22 mouse cellular contexts compared by ENCODE assay signal in the genomic region with DNA sequence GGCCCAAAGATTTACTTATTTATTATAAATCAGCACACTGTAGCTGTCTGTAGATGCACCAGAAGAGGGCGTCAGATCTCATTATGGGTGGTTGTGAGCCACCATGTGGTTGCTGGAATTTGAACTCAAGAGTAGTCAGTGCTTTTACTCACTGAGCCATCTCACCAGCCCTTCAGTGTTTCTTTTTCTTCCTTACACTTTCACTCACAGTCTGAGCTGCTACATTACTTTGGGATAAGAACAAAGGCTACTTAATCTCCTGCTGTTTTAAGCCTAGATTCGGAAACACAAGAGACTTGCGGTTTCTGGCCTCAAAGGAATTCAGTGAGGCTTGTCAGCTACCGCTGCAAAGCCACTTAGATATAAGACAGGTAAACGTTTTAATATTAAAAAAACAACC. TPM values are rescaled to one million over a fixed set of nuclear protein-coding genes. Genes with fewer than 3 reads are reported as not detected.
"Had no signal": no experiment of that assay in that cellular context is flagged by ENCODE, and none has a peak within 500 bp of the region (broad histone marks: within the 10 kb centered on the region; RNA-seq: fewer than 3 reads in every experiment).

No protein-coding gene starts in this region.

- H3K4me3 ChIP-seq: left cerebral cortex, adult 2 months; limb, embryonic 15.5 days; liver, embryonic 12.5 days; midbrain, embryonic 13.5 days; neural tube, embryonic 13.5 days; stomach, embryonic 15.5 days had no signal

- H3K9me3 ChIP-seq: limb, embryonic 15.5 days; liver, embryonic 12.5 days; midbrain, embryonic 13.5 days; neural tube, embryonic 13.5 days; stomach, embryonic 15.5 days had no signal

- H3K4me2 ChIP-seq: limb, embryonic 15.5 days; liver, embryonic 12.5 days; lung, embryonic 14.5 days; midbrain, embryonic 13.5 days; neural tube, embryonic 13.5 days; stomach, embryonic 15.5 days had no signal

- H3K4me1 ChIP-seq: liver, embryonic 12.5 days; midbrain, embryonic 13.5 days; neural tube, embryonic 13.5 days; stomach, embryonic 15.5 days had no signal

- H3K27ac ChIP-seq: left cerebral cortex, adult 2 months; limb, embryonic 15.5 days; liver, embryonic 12.5 days; midbrain, embryonic 13.5 days; neural tube, embryonic 13.5 days; stomach, embryonic 15.5 days had no signal

- DNase-seq: kidney, adult 8-10 months; kidney, postnatal 36 days; lung, embryonic 14.5 days; retina, postnatal 1 day; right cerebral cortex, postnatal 14 days had no signal

- ATAC-seq: liver, embryonic 12.5 days; midbrain, embryonic 13.5 days had no signal

- H3K9ac ChIP-seq: limb, embryonic 15.5 days; liver, embryonic 12.5 days; lung, embryonic 14.5 days; midbrain, embryonic 13.5 days; neural tube, embryonic 13.5 days; stomach, embryonic 15.5 days had no signal

- H3K36me3 ChIP-seq: limb, embryonic 15.5 days; liver, embryonic 12.5 days; midbrain, embryonic 13.5 days; neural tube, embryonic 13.5 days; stomach, embryonic 15.5 days had no signal

RNA-seq across cellular contexts. Expression of a gene that starts 42.3 kb away (rescaled TPM):
- total RNA-seq: layer of hippocampus, adult 18-20 months; layer of hippocampus, postnatal 10 days; left cerebral cortex, adult 2 months; left cerebral cortex, postnatal 14 days; megakaryocyte-erythroid progenitor cell, adult 5-6 weeks had no signal
- polyA plus RNA-seq: intestine, embryonic 14.5 days; kidney, embryonic 16.5 days; limb, embryonic 15.5 days; liver, embryonic 12.5 days; liver, embryonic 16.5 days; lung, embryonic 14.5 days; neural tube, embryonic 13.5 days; spleen, adult 2 months; stomach, embryonic 15.5 days; thymus, postnatal 0 days; urinary bladder, adult 2 months had no signal

RNA-seq across cellular contexts. Expression of a gene that starts 53.9 kb away (rescaled TPM):
- total RNA-seq: layer of hippocampus, adult 18-20 months; layer of hippocampus, postnatal 10 days; left cerebral cortex, adult 2 months; left cerebral cortex, postnatal 14 days; megakaryocyte-erythroid progenitor cell, adult 5-6 weeks had no signal
- polyA plus RNA-seq: kidney, embryonic 16.5 days; limb, embryonic 11.5 days; limb, embryonic 15.5 days; liver, embryonic 12.5 days; midbrain, embryonic 13.5 days; neural tube, embryonic 13.5 days; spleen, adult 2 months had no signal
